Mouse (Mus musculus) intestine, postnatal 0 days (tissue): Measurements from ENCODE around the gene Nepn. TPM values are rescaled to one million over a fixed set of nuclear protein-coding genes. Genes with fewer than 3 reads are reported as not detected.
A peak's percentile ranks its signal among the peaks of the same experiment; 100 is the strongest.
"Not testable (repeated sequence)": the region's sequence is repeated elsewhere in the genome, so short reads cannot be mapped to it uniquely, and the experiment has no call there.

Experiments
- ATAC-seq: fragments of 200-750 bp; cut with Nextera tagmentation; 2 replicates; pipeline ENCODE4 v1.8.0; 2017; ENCODE audit warnings: mild to moderate bottlenecking, moderate TSS enrichment, moderate library complexity
- H3K27ac ChIP-seq: fragments of 300-500 bp; sonication (generic); 2 replicates; pipeline ENCODE4 v1.5.1; 2014; ENCODE audit warnings: mild to moderate bottlenecking, low read depth, low read length, moderate library complexity
- H3K27me3 ChIP-seq: fragments of 300-500 bp; sonication (generic); replicated peaks from 2 replicates; pipeline ENCODE4 v1.6.1; 2014; ENCODE audit warnings: low read length, mixed read lengths; ENCODE audit not compliant: control insufficient read depth, insufficient read depth
- H3K36me3 ChIP-seq: fragments of 300-500 bp; sonication (generic); 2 replicates; pipeline ENCODE4 v1.6.1; 2014; ENCODE audit warnings: mild to moderate bottlenecking, moderate library complexity; ENCODE audit not compliant: control insufficient read depth, insufficient read depth
- H3K4me1 ChIP-seq: fragments of 300-500 bp; sonication (generic); replicated peaks from 2 replicates; pipeline ENCODE4 v1.6.1; 2014; ENCODE audit warnings: antibody characterized with exemption, low read length, mixed read lengths; ENCODE audit not compliant: control insufficient read depth, insufficient read depth
- H3K4me2 ChIP-seq: fragments of 300-500 bp; sonication (generic); replicated peaks from 2 replicates; pipeline ENCODE4 v1.6.1; 2014; ENCODE audit warnings: low read depth, mild to moderate bottlenecking, moderate library complexity
- H3K4me3 ChIP-seq: fragments of 300-500 bp; sonication (generic); 2 replicates; pipeline ENCODE4 v1.5.1; 2014; ENCODE audit warnings: low read depth, low read length
- H3K9ac ChIP-seq: fragments of 300-500 bp; sonication (generic); 2 replicates; pipeline ENCODE4 v1.6.1; 2014; ENCODE audit warnings: mild to moderate bottlenecking, low read depth, low read length
- H3K9me3 ChIP-seq: fragments of 300-500 bp; sonication (generic); 2 replicates; pipeline ENCODE4 v1.6.1; 2016; ENCODE audit warnings: mixed run types; ENCODE audit not compliant: control insufficient read depth
- CTCF ChIP-seq: sonication (generic); IDR thresholded peaks from 2 replicates; pipeline ENCODE4 v1.5.1; 2016; ENCODE audit warnings: low read depth, mild to moderate bottlenecking, control low read depth, antibody characterized with exemption, moderate library complexity
- WGBS: fragments of 180-500 bp; shearing (Covaris S2); extraction: QIAGEN DNeasy Blood & Tissue Kit; methylation state at CpG from one replicate; pipeline ENCODE4 v1.1.7; 2014; 5-methylcytosine and 5-hydroxymethylcytosine counted together
- polyA plus RNA-seq: library from polyadenylated mRNA; unstranded; fragments of >200 nt; fragmentation: Nextera tagmentation; extraction: Ambion mirVana; gene quantifications from 2 replicates; pipeline ENCODE4 v1.2.1, GENCODE M21; 2015

Gene Nepn
- 0.18 and 0.80 TPM in 2 replicates for polyA plus RNA-seq

- H3K27me3 ChIP-seq, result no peaks in the 10 kb centered on the region
- H3K27ac ChIP-seq, result no peak within 1 kb of the TSS
- no peak within 1 kb of the TSS for H3K9ac ChIP-seq
- no peak for ATAC-seq
- H3K36me3 ChIP-seq, result no peaks in the 10 kb centered on the region
- H3K9me3 ChIP-seq, result no peaks in the 10 kb centered on the region
- no peak within 1 kb of the TSS for H3K4me2 ChIP-seq
- TF ChIP-seq CTCF, result no peak
- WGBS, result 82% methylated on average over 5 of the region's 5 CpGs
- H3K4me3 ChIP-seq, result no peak within 1 kb of the TSS
- H3K4me1 ChIP-seq, result no peaks in the 10 kb centered on the region
Observed at GRCm38 (mm10) chr10:52388922-52389430, at the start of gene Nepn. TSS of gene Nepn (plus strand) at chr10:52388972.

- ATAC-seq, H3K27me3 ChIP-seq, H3K4me3 ChIP-seq, H3K4me2 ChIP-seq, H3K9ac ChIP-seq, H3K9me3 ChIP-seq, H3K4me1 ChIP-seq, H3K27ac ChIP-seq: not testable (repeated sequence)
- peaks cover 33% of the 10 kb centered on the region for H3K36me3 ChIP-seq
- TF ChIP-seq CTCF, result peak; percentile 52
- 96% methylated on average over 4 of the region's 4 CpGs for WGBS
Observed at GRCm38 (mm10) chr10:52343324-52343723, 45.4 kb upstream of the Nepn start.

DNA sequence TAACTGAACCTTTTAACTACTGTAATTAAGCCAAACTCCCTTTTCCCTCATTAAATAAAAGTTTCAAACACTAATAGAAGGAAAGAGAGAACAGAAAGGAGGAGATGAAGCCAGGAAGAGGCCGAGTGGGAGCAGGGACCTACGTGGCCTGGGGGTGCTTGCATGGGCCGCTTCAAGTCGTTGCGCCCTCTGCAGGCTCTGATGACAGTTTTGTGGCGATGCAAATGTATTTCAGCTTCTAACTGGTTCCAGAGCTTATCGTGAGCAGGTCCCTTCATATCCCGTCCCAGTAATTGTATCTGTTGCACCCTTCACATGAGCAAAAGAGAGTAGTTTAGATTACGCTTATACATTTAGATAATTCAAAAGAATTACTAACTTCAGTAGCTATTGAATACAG lies 35.6 kb upstream of the Nepn start:
- H3K36me3 ChIP-seq, result peaks cover 29% of the 10 kb centered on the region
- no peak overlapping the region for H3K9ac ChIP-seq
- peak; percentile 25; the same call in 1 of the 2 replicates for TF ChIP-seq CTCF
- H3K4me3 ChIP-seq, result no peak overlapping the region
- no peaks in the 10 kb centered on the region for H3K9me3 ChIP-seq
- WGBS, result 85% methylated on average over 9 of the region's 9 CpGs
- no peaks in the 10 kb centered on the region for H3K4me1 ChIP-seq
- H3K27ac ChIP-seq, result no peak overlapping the region
- no peak overlapping the region for H3K4me2 ChIP-seq
- no peaks in the 10 kb centered on the region for H3K27me3 ChIP-seq
- no peak for ATAC-seq

DNA sequence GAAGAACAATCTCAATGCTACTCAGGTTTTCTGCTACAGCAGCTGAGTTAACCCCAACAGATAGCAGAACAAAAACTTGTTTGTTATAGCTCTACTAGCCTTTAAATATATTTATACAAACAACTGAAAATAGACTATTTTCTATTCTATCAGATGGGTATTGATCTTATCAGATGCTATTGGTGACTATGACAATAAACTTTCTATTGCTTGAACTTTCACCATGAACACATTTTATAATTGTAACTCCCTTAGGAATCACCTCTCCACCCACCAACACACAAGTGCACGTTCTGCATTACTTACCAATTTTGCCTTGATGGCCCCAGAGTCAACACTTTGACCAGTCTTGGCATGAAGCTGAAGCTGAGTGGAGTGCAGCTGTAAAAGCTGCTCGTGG lies 30.3 kb upstream of the Nepn start, which contains the start of gene Gm26741:
Gene Gm26741 (plus strand): TSS at position 301 of the 400 bp plus-strand sequence.
- no peak within 1 kb of the TSS for H3K27ac ChIP-seq
- H3K9ac ChIP-seq, result no peak within 1 kb of the TSS
- H3K4me2 ChIP-seq, result no peak within 1 kb of the TSS
- no peak for TF ChIP-seq CTCF
- H3K36me3 ChIP-seq, result no peaks in the 10 kb centered on the region
- 0 out of 2 replicates have a peak, but pooled peaks cover 4% of the 10 kb centered on the region for H3K4me1 ChIP-seq
- WGBS, result 67% methylated on average over 2 of the region's 2 CpGs
- H3K4me3 ChIP-seq, result no peak within 1 kb of the TSS
- no peaks in the 10 kb centered on the region for H3K27me3 ChIP-seq
- ATAC-seq, result no peak
- no peaks in the 10 kb centered on the region for H3K9me3 ChIP-seq

DNA sequence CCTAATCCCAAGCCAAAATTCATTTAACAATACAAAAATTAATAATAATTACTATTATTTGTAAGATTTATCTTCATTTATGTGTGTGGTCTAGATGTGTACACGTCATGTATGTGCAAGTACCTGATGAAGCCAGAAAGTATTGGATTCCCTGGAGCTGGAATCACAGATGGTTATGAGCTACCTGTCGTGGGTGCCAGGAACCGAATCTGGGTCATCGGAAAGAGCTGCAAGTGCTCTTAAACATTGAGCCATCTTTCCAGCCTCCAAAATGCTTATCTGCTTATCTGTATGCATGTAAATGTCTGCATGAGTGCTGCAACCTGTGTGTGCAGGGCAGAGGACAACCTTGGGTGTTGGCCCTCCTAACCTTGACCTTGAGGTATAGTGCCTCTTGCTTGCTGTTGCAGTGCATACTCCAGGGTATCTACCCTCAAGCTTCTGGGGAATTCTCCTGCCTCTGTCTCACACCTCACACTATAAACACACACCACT lies 28.5 kb upstream of the Nepn start:
- TF ChIP-seq CTCF, result no peak
- Histone ChIP-seq H3K27ac (no peak overlapping the region), H3K4me3 (no peak overlapping the region), H3K9me3 (no peaks in the 10 kb centered on the region), H3K27me3 (no peaks in the 10 kb centered on the region), H3K36me3 (no peaks in the 10 kb centered on the region), H3K4me1 (0 out of 2 replicates have a peak, but pooled peaks cover 4% of the 10 kb centered on the region), H3K9ac (no peak overlapping the region), H3K4me2 (no peak overlapping the region)
- no peak for ATAC-seq
- WGBS, result 96% methylated on average over 4 of the region's 4 CpGs

GRCm38 (mm10) chr10:52360862-52361609 lies 27.7 kb upstream of the Nepn start:
- Histone ChIP-seq H3K9me3 (no peaks in the 10 kb centered on the region), H3K4me1 (0 out of 2 replicates have a peak, but pooled peaks cover 4% of the 10 kb centered on the region), H3K4me2 (no peak overlapping the region), H3K4me3 (no peak overlapping the region), H3K36me3 (no peaks in the 10 kb centered on the region), H3K27me3 (no peaks in the 10 kb centered on the region), H3K9ac (no peak overlapping the region), H3K27ac (no peak overlapping the region)
- peak; percentile 89 for ATAC-seq
- no peak for TF ChIP-seq CTCF
- 75% methylated on average over 9 of the region's 9 CpGs for WGBS
